Mouse (Mus musculus): Measurements from ENCODE around the gene Sbno1. TPM values are rescaled to one million over a fixed set of nuclear protein-coding genes. Genes with fewer than 3 reads are reported as not detected.
"Not testable (repeated sequence)": the region's sequence is repeated elsewhere in the genome, so short reads cannot be mapped to it uniquely, and the experiment has no call there.

Gene Sbno1
- polyA plus RNA-seq, 1 experiment from 2014 or later, result 49.3 TPM

GRCm38 (mm10) chr5:124463462-124463861 is 37.7 kb upstream of the Sbno1 start:
- Histone ChIP-seq H3K4me2 (replicated peaks; ENCODE audit: low read depth) (no peak overlapping the region), H3K9me3 (ENCODE audit: control insufficient read depth) (no peaks in the 10 kb centered on the region), H3K4me1 (replicated peaks; ENCODE audit: control insufficient read depth, insufficient read depth, low read length) (no peaks in the 10 kb centered on the region), H3K9ac (ENCODE audit: low read depth, low read length) (no peak overlapping the region), H3K4me3 (ENCODE audit: low read depth, low read length) (no peak overlapping the region), H3K27ac (ENCODE audit: low read depth, low read length) (no peak overlapping the region), H3K36me3 (ENCODE audit: control insufficient read depth, insufficient read depth) (peaks cover 61% of the 10 kb centered on the region), H3K27me3 (replicated peaks; ENCODE audit: control insufficient read depth, insufficient read depth, low read length) (no peaks in the 10 kb centered on the region)
- WGBS, result 88% methylated on average over 5 of the region's 5 CpGs
- TF ChIP-seq CTCF (IDR thresholded peaks at IDR 0.05; ENCODE audit: low read depth), result no peak
- ATAC-seq, result no peak

GRCm38 (mm10) chr5:124462297-124463025 is 36.7 kb upstream of the Sbno1 start:
- Histone ChIP-seq H3K4me1 (replicated peaks; ENCODE audit: control insufficient read depth, insufficient read depth, low read length) (no peaks in the 10 kb centered on the region), H3K4me3 (ENCODE audit: low read depth, low read length) (no peak overlapping the region), H3K27ac (ENCODE audit: low read depth, low read length) (no peak overlapping the region), H3K9ac (ENCODE audit: low read depth, low read length) (no peak overlapping the region), H3K4me2 (replicated peaks; ENCODE audit: low read depth) (no peak overlapping the region), H3K36me3 (ENCODE audit: control insufficient read depth, insufficient read depth) (peaks cover 62% of the 10 kb centered on the region), H3K27me3 (replicated peaks; ENCODE audit: control insufficient read depth, insufficient read depth, low read length) (no peaks in the 10 kb centered on the region), H3K9me3 (ENCODE audit: control insufficient read depth) (no peaks in the 10 kb centered on the region)
- WGBS, result 87% methylated on average over 8 of the region's 8 CpGs
- ATAC-seq, result no peak
- no peak for TF ChIP-seq CTCF (IDR thresholded peaks at IDR 0.05; ENCODE audit: low read depth)

- H3K4me2 ChIP-seq (replicated peaks; ENCODE audit: low read depth); H3K27ac ChIP-seq (ENCODE audit: low read depth, low read length); ATAC-seq; H3K27me3 ChIP-seq (replicated peaks; ENCODE audit: control insufficient read depth, insufficient read depth, low read length); H3K9ac ChIP-seq (ENCODE audit: low read depth, low read length); H3K4me1 ChIP-seq (replicated peaks; ENCODE audit: control insufficient read depth, insufficient read depth, low read length); H3K4me3 ChIP-seq (ENCODE audit: low read depth, low read length); H3K9me3 ChIP-seq (ENCODE audit: control insufficient read depth): not testable (repeated sequence)
- H3K36me3 ChIP-seq (ENCODE audit: control insufficient read depth, insufficient read depth), result peaks cover 66% of the 10 kb centered on the region
- 91% methylated on average over 14 of the region's 14 CpGs for WGBS
These were observed 35.1 kb upstream of the Sbno1 start for GRCm38 (mm10) chr5:124460922-124461321.

GRCm38 (mm10) chr5:124456762-124457161 is 31.0 kb upstream of the Sbno1 start:
- no peak overlapping the region for H3K9ac ChIP-seq (ENCODE audit: low read depth, low read length)

GRCm38 (mm10) chr5:124454082-124454419 is 28.2 kb upstream of the Sbno1 start:
- H3K27ac ChIP-seq (ENCODE audit: low read depth, low read length), result peak overlapping the region; percentile 15; the same call in 1 of the 2 replicates
- peaks cover 88% of the 10 kb centered on the region for H3K36me3 ChIP-seq (ENCODE audit: control insufficient read depth, insufficient read depth)
- H3K9me3 ChIP-seq (ENCODE audit: control insufficient read depth), result no peaks in the 10 kb centered on the region
- 48% methylated on average over 1 of the region's 1 CpGs for WGBS
- TF ChIP-seq CTCF (IDR thresholded peaks at IDR 0.05; ENCODE audit: low read depth), result no peak
- no peak overlapping the region for H3K9ac ChIP-seq (ENCODE audit: low read depth, low read length)
- H3K27me3 ChIP-seq (replicated peaks; ENCODE audit: control insufficient read depth, insufficient read depth, low read length), result no peaks in the 10 kb centered on the region
- no peak for ATAC-seq
- no peaks in the 10 kb centered on the region for H3K4me1 ChIP-seq (replicated peaks; ENCODE audit: control insufficient read depth, insufficient read depth, low read length)
- H3K4me2 ChIP-seq (replicated peaks; ENCODE audit: low read depth), result peak overlapping the region; percentile 53
- H3K4me3 ChIP-seq (ENCODE audit: low read depth, low read length), result no peak overlapping the region

More at GRCm38 (mm10) chr5:124456762-124457161, 31.0 kb upstream of the Sbno1 start:
- no peak overlapping the region; the same call in 1 of the 2 replicates for H3K27ac ChIP-seq (ENCODE audit: low read depth, low read length)
- H3K9me3 ChIP-seq (ENCODE audit: control insufficient read depth), result no peaks in the 10 kb centered on the region
- no peak for ATAC-seq
- peaks cover 86% of the 10 kb centered on the region for H3K36me3 ChIP-seq (ENCODE audit: control insufficient read depth, insufficient read depth)
- WGBS, result 92% methylated on average over 6 of the region's 6 CpGs
- H3K27me3 ChIP-seq (replicated peaks; ENCODE audit: control insufficient read depth, insufficient read depth, low read length), result no peaks in the 10 kb centered on the region
- TF ChIP-seq CTCF (IDR thresholded peaks at IDR 0.05; ENCODE audit: low read depth), result no peak
- no peaks in the 10 kb centered on the region for H3K4me1 ChIP-seq (replicated peaks; ENCODE audit: control insufficient read depth, insufficient read depth, low read length)
- no peak overlapping the region for H3K4me2 ChIP-seq (replicated peaks; ENCODE audit: low read depth)
- no peak overlapping the region for H3K4me3 ChIP-seq (ENCODE audit: low read depth, low read length)

GRCm38 (mm10) chr5:124453339-124454081 is 27.7 kb upstream of the Sbno1 start:
- TF ChIP-seq CTCF (IDR thresholded peaks at IDR 0.05; ENCODE audit: low read depth), result no peak
- Histone ChIP-seq H3K9ac (ENCODE audit: low read depth, low read length) (peak overlapping the region; percentile 42; the same call in 1 of the 2 replicates), H3K4me3 (ENCODE audit: low read depth, low read length) (peak overlapping the region; percentile 16; the same call in 1 of the 2 replicates), H3K27me3 (replicated peaks; ENCODE audit: control insufficient read depth, insufficient read depth, low read length) (no peaks in the 10 kb centered on the region), H3K36me3 (ENCODE audit: control insufficient read depth, insufficient read depth) (peaks cover 87% of the 10 kb centered on the region), H3K4me1 (replicated peaks; ENCODE audit: control insufficient read depth, insufficient read depth, low read length) (no peaks in the 10 kb centered on the region), H3K9me3 (ENCODE audit: control insufficient read depth) (no peaks in the 10 kb centered on the region), H3K4me2 (replicated peaks; ENCODE audit: low read depth) (peak overlapping the region; percentile 53), H3K27ac (ENCODE audit: low read depth, low read length) (peak overlapping the region; percentile 15)
- 64% methylated on average over 13 of the region's 13 CpGs for WGBS
- no peak for ATAC-seq

All from intestine, postnatal 0 days (tissue).